Mouse (Mus musculus): ENCODE measurements around the gene Tmem218. TPM values are rescaled to one million over a fixed set of nuclear protein-coding genes. Genes with fewer than 3 reads are reported as not detected.
A peak's percentile ranks its signal among the peaks of the same experiment; 100 is the strongest.

Tmem218 gene
- polyA plus RNA-seq (2015; fragmentation: Nextera tagmentation; extraction: Ambion mirVana), result 10.0 and 11.9 TPM in 2 replicates

GRCm38 (mm10) chr9:37207929-37208411 is at the start of gene Tmem218:
TSS of gene Tmem218 (plus strand) at chr9:37208223.
- Histone ChIP-seq H3K4me2 (replicated peaks; ENCODE audit: low read depth, low read length) (peak within 1 kb of the TSS; percentile 75), H3K9ac (replicated peaks; ENCODE audit: low read depth) (peak within 1 kb of the TSS; percentile 60), H3K9me3 (ENCODE audit: low read length) (no peaks in the 10 kb centered on the region), H3K4me1 (ENCODE audit: insufficient read depth, low read depth, low read length) (no peaks in the 10 kb centered on the region), H3K4me3 (ENCODE audit: low read depth, low read length) (peak within 1 kb of the TSS; percentile 59), H3K36me3 (ENCODE audit: insufficient read depth, low read length) (no peaks in the 10 kb centered on the region), H3K27ac (ENCODE audit: low read length) (peak within 1 kb of the TSS; percentile 74), H3K27me3 (replicated peaks; ENCODE audit: insufficient read depth, low read length) (no peaks in the 10 kb centered on the region)
- peak; percentile 99 for DNase-seq (ENCODE audit: low spot score)
- peak; percentile 100 for ATAC-seq
- TF ChIP-seq CTCF (IDR thresholded peaks at IDR 0.05), result no peak
- TF ChIP-seq EP300 (IDR thresholded peaks at IDR 0.05), result 0 out of 2 replicates have a peak, but pooled peaks have one; percentile 34
- 1% methylated on average over 21 of the region's 21 CpGs for WGBS

- no peaks in the 10 kb centered on the region for H3K27me3 ChIP-seq (replicated peaks; ENCODE audit: insufficient read depth, low read length)
- no peak overlapping the region for H3K4me3 ChIP-seq (ENCODE audit: low read depth, low read length)
- DNase-seq (ENCODE audit: low spot score) (no peak), ATAC-seq (no peak)
- H3K27ac ChIP-seq (ENCODE audit: low read length), result no peak overlapping the region
- H3K36me3 ChIP-seq (ENCODE audit: insufficient read depth, low read length), result no peaks in the 10 kb centered on the region
- H3K4me1 ChIP-seq (ENCODE audit: insufficient read depth, low read depth, low read length), result no peaks in the 10 kb centered on the region
- H3K9ac ChIP-seq (replicated peaks; ENCODE audit: low read depth), result no peak overlapping the region
- no peak for TF ChIP-seq EP300 (IDR thresholded peaks at IDR 0.05)
- no peak for TF ChIP-seq CTCF (IDR thresholded peaks at IDR 0.05)
- 73% methylated on average over 2 of the region's 2 CpGs for WGBS
- H3K9me3 ChIP-seq (ENCODE audit: low read length), result no peaks in the 10 kb centered on the region
- no peak overlapping the region for H3K4me2 ChIP-seq (replicated peaks; ENCODE audit: low read depth, low read length)
Measured at GRCm38 (mm10) chr9:37160686-37161085, 47.3 kb upstream of the Tmem218 start.

GRCm38 (mm10) chr9:37166899-37167298 is 41.1 kb upstream of the Tmem218 start:
- 69% methylated on average over 2 of the region's 2 CpGs for WGBS
- no peaks in the 10 kb centered on the region for H3K36me3 ChIP-seq (ENCODE audit: insufficient read depth, low read length)
- H3K4me3 ChIP-seq (ENCODE audit: low read depth, low read length), result no peak overlapping the region
- no peak for DNase-seq (ENCODE audit: low spot score)
- no peaks in the 10 kb centered on the region for H3K9me3 ChIP-seq (ENCODE audit: low read length)
- no peak overlapping the region for H3K27ac ChIP-seq (ENCODE audit: low read length)
- TF ChIP-seq EP300 (IDR thresholded peaks at IDR 0.05) (no peak), CTCF (IDR thresholded peaks at IDR 0.05) (peak; percentile 34)
- ATAC-seq, result no peak
- H3K4me1 ChIP-seq (ENCODE audit: insufficient read depth, low read depth, low read length), result no peaks in the 10 kb centered on the region
- no peak overlapping the region for H3K9ac ChIP-seq (replicated peaks; ENCODE audit: low read depth)
- H3K27me3 ChIP-seq (replicated peaks; ENCODE audit: insufficient read depth, low read length), result no peaks in the 10 kb centered on the region
- no peak overlapping the region for H3K4me2 ChIP-seq (replicated peaks; ENCODE audit: low read depth, low read length)

- Histone ChIP-seq H3K9me3 (ENCODE audit: low read length) (no peaks in the 10 kb centered on the region), H3K4me1 (ENCODE audit: insufficient read depth, low read depth, low read length) (no peaks in the 10 kb centered on the region), H3K36me3 (ENCODE audit: insufficient read depth, low read length) (no peaks in the 10 kb centered on the region), H3K27me3 (replicated peaks; ENCODE audit: insufficient read depth, low read length) (no peaks in the 10 kb centered on the region), H3K4me3 (ENCODE audit: low read depth, low read length) (no peak overlapping the region), H3K27ac (ENCODE audit: low read length) (no peak overlapping the region), H3K9ac (replicated peaks; ENCODE audit: low read depth) (no peak overlapping the region), H3K4me2 (replicated peaks; ENCODE audit: low read depth, low read length) (no peak overlapping the region)
- TF ChIP-seq EP300 (IDR thresholded peaks at IDR 0.05), result no peak
- no peak for TF ChIP-seq CTCF (IDR thresholded peaks at IDR 0.05)
- DNase-seq (ENCODE audit: low spot score) (no peak), ATAC-seq (no peak)
- 60% methylated on average over 5 of the region's 5 CpGs for WGBS
Measured at GRCm38 (mm10) chr9:37173376-37173775, 34.6 kb upstream of the Tmem218 start.

GRCm38 (mm10) chr9:37176002-37176401 is 32.0 kb upstream of the Tmem218 start:
- H3K4me2 ChIP-seq (replicated peaks; ENCODE audit: low read depth, low read length), result no peak overlapping the region
- DNase-seq (ENCODE audit: low spot score) (no peak), ATAC-seq (no peak)
- H3K9me3 ChIP-seq (ENCODE audit: low read length), result no peaks in the 10 kb centered on the region
- no peak for TF ChIP-seq CTCF (IDR thresholded peaks at IDR 0.05)
- no peak for TF ChIP-seq EP300 (IDR thresholded peaks at IDR 0.05)
- no peaks in the 10 kb centered on the region for H3K27me3 ChIP-seq (replicated peaks; ENCODE audit: insufficient read depth, low read length)
- H3K9ac ChIP-seq (replicated peaks; ENCODE audit: low read depth), result no peak overlapping the region
- WGBS, result 51% methylated on average over 3 of the region's 3 CpGs
- H3K4me3 ChIP-seq (ENCODE audit: low read depth, low read length), result no peak overlapping the region
- no peak overlapping the region for H3K27ac ChIP-seq (ENCODE audit: low read length)
- H3K4me1 ChIP-seq (ENCODE audit: insufficient read depth, low read depth, low read length), result peaks cover 4% of the 10 kb centered on the region; the same call in 1 of the 2 replicates
- H3K36me3 ChIP-seq (ENCODE audit: insufficient read depth, low read length), result no peaks in the 10 kb centered on the region

- Histone ChIP-seq H3K9ac (replicated peaks; ENCODE audit: low read depth) (no peak overlapping the region), H3K27ac (ENCODE audit: low read length) (no peak overlapping the region), H3K4me1 (ENCODE audit: insufficient read depth, low read depth, low read length) (peaks cover 4% of the 10 kb centered on the region; the same call in 1 of the 2 replicates), H3K27me3 (replicated peaks; ENCODE audit: insufficient read depth, low read length) (no peaks in the 10 kb centered on the region), H3K36me3 (ENCODE audit: insufficient read depth, low read length) (no peaks in the 10 kb centered on the region), H3K4me3 (ENCODE audit: low read depth, low read length) (no peak overlapping the region), H3K4me2 (replicated peaks; ENCODE audit: low read depth, low read length) (no peak overlapping the region), H3K9me3 (ENCODE audit: low read length) (no peaks in the 10 kb centered on the region)
- peak; percentile 58; the same call in 1 of the 2 replicates for ATAC-seq
- 3% methylated on average over 5 of the region's 5 CpGs for WGBS
- TF ChIP-seq CTCF (IDR thresholded peaks at IDR 0.05), result peak; percentile 98
- no peak for TF ChIP-seq EP300 (IDR thresholded peaks at IDR 0.05)
- peak; percentile 78 for DNase-seq (ENCODE audit: low spot score)
Measured at GRCm38 (mm10) chr9:37177107-37177506, 30.9 kb upstream of the Tmem218 start.

Measured in lung, postnatal 0 days (tissue).